Mouse (Mus musculus): Measurements from ENCODE around the gene Rad54l2. TPM values are rescaled to one million over a fixed set of nuclear protein-coding genes. Genes with fewer than 3 reads are reported as not detected.

Gene Rad54l2
- total and polyA plus RNA-seq, 3 experiments, result 9.5 to 14.8 (median 10.7) TPM

DNA sequence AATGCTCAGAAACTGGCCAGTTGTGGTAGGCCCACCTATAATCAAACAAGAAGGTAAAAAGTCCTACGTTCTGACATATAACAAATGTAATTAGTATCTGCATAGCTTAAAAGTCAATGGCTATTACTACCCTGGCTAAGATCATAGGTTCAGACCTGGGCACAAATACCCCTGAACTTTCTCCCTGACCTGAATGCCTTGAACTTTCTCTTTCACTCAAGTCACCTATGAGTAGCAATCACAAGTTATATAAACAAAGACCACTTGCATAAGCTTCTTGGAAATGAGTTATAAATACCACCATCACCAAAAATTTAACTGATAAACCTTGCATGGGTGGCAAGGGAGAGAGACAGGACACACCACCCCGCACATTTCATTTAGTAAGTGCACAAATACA is 63.6 kb downstream of the Rad54l2 start:
- no peak overlapping the region for H3K27ac ChIP-seq
- H3K4me1 ChIP-seq (ENCODE audit: control insufficient read depth, insufficient read depth, low read length), result peaks cover 2% of the 10 kb centered on the region
- DNase-seq, result no peak
- no peaks in the 10 kb centered on the region; the same call in 1 of the 2 replicates for H3K79me2 ChIP-seq (replicated peaks; ENCODE audit: control insufficient read depth, insufficient read depth, low read length)
- H3K9ac ChIP-seq (ENCODE audit: low read depth, low read length), result no peak overlapping the region
- intact Hi-C loops (cut with DNase I), result no loop called here
- WGBS, result 92% methylated on average over 2 of the region's 2 CpGs
- H3K27me3 ChIP-seq (ENCODE audit: control insufficient read depth, insufficient read depth, low read length), result no peaks in the 10 kb centered on the region
- H3K4me3 ChIP-seq, result no peak overlapping the region
- no peaks in the 10 kb centered on the region for H3K36me3 ChIP-seq (ENCODE audit: control insufficient read depth, insufficient read depth, low read length)
- no peak for TF ChIP-seq EP300 (IDR thresholded peaks at IDR 0.05; ENCODE audit: insufficient read depth, low read depth, low read length)
- no peak for TF ChIP-seq POLR2A (IDR thresholded peaks at IDR 0.05; ENCODE audit: insufficient read depth, low read depth, low read length)
- no peak for TF ChIP-seq CTCF (IDR thresholded peaks at IDR 0.05)

DNA sequence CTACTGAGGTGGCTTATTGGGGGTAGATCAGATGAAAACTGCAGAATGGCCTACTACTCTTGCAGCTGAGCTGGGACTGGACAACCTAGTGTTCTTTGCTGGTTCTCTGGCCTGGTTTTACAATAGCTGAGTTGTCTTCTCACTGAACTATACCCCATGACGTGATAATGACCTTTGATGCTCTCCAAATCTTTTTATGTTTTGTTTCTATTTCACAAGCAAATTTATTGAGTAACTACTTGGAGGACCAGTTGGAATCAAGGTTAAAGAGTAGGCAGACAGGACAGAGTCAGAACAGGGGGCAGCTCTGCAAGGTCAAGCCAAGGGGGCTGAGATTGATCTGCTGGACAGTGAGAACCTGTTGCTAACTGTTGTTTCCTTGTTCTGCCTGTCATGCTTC is 64.1 kb downstream of the Rad54l2 start:
- intact Hi-C loops (cut with DNase I), result no loop called here
- no peaks in the 10 kb centered on the region for H3K36me3 ChIP-seq (ENCODE audit: control insufficient read depth, insufficient read depth, low read length)
- no peaks in the 10 kb centered on the region; the same call in 1 of the 2 replicates for H3K79me2 ChIP-seq (replicated peaks; ENCODE audit: control insufficient read depth, insufficient read depth, low read length)
- WGBS, result 97% methylated on average over 1 of the region's 1 CpGs
- DNase-seq, result no peak
- no peak overlapping the region for H3K27ac ChIP-seq
- no peak for TF ChIP-seq EP300 (IDR thresholded peaks at IDR 0.05; ENCODE audit: insufficient read depth, low read depth, low read length)
- TF ChIP-seq POLR2A (IDR thresholded peaks at IDR 0.05; ENCODE audit: insufficient read depth, low read depth, low read length), result no peak
- TF ChIP-seq CTCF (IDR thresholded peaks at IDR 0.05), result no peak
- no peaks in the 10 kb centered on the region for H3K27me3 ChIP-seq (ENCODE audit: control insufficient read depth, insufficient read depth, low read length)
- peaks cover 2% of the 10 kb centered on the region for H3K4me1 ChIP-seq (ENCODE audit: control insufficient read depth, insufficient read depth, low read length)
- no peak overlapping the region for H3K9ac ChIP-seq (ENCODE audit: low read depth, low read length)
- H3K4me3 ChIP-seq, result no peak overlapping the region

DNA sequence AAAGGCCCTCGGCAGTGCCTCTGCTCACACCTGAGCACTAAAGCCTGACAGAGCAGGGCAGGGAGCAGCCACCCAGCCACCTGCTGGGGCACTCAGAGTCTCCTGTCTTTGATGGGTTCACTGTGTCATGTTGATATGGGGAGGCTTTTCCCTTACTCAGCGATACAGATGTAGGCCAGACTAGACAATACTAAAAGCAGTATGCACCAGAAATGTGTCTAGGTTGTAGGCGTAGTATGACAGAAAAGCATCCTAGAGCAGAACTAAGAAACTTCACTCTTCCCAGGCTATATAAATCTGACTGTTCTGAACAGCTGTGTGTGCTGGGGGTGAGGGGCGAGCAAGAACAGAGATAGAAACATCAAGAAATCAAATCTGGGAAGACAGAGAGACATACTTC is 72.3 kb downstream of the Rad54l2 start:
- Histone ChIP-seq H3K4me1 (ENCODE audit: control insufficient read depth, insufficient read depth, low read length) (no peaks in the 10 kb centered on the region), H3K27me3 (ENCODE audit: control insufficient read depth, insufficient read depth, low read length) (no peaks in the 10 kb centered on the region), H3K9ac (ENCODE audit: low read depth, low read length) (no peak overlapping the region), H3K36me3 (ENCODE audit: control insufficient read depth, insufficient read depth, low read length) (no peaks in the 10 kb centered on the region), H3K4me3 (no peak overlapping the region), H3K79me2 (replicated peaks; ENCODE audit: control insufficient read depth, insufficient read depth, low read length) (no peaks in the 10 kb centered on the region), H3K27ac (no peak overlapping the region)
- no peak for DNase-seq
- TF ChIP-seq CTCF (IDR thresholded peaks at IDR 0.05) (no peak), EP300 (IDR thresholded peaks at IDR 0.05; ENCODE audit: insufficient read depth, low read depth, low read length) (no peak), POLR2A (IDR thresholded peaks at IDR 0.05; ENCODE audit: insufficient read depth, low read depth, low read length) (no peak)
- WGBS, result 96% methylated on average over 4 of the region's 4 CpGs
- intact Hi-C loops (cut with DNase I), result no loop called here

DNA sequence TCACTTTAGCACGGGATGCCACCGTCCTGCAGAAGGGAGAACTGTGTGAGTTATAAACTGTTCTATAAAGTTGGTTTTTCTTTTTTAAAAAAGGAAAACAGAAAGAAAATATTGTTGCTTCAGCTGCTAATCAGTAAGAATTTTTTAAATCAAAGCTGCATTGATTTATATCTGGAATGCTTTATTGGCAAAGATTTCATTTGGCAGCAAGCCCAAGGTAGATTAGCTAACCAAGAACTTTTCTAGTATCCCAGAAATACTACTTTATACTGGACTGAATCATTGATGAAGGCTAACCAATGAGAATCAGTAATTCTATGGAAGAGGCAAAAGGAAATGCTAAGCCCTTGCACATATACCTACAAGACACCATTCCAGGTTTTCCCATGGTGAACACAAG is 72.8 kb downstream of the Rad54l2 start:
- 96% methylated on average over 2 of the region's 2 CpGs for WGBS
- no peaks in the 10 kb centered on the region for H3K27me3 ChIP-seq (ENCODE audit: control insufficient read depth, insufficient read depth, low read length)
- no peak overlapping the region for H3K27ac ChIP-seq
- TF ChIP-seq EP300 (IDR thresholded peaks at IDR 0.05; ENCODE audit: insufficient read depth, low read depth, low read length) (no peak), POLR2A (IDR thresholded peaks at IDR 0.05; ENCODE audit: insufficient read depth, low read depth, low read length) (no peak), CTCF (IDR thresholded peaks at IDR 0.05) (no peak)
- intact Hi-C loops (cut with DNase I), result no loop called here
- H3K79me2 ChIP-seq (replicated peaks; ENCODE audit: control insufficient read depth, insufficient read depth, low read length), result no peaks in the 10 kb centered on the region
- no peak for DNase-seq
- H3K9ac ChIP-seq (ENCODE audit: low read depth, low read length), result no peak overlapping the region
- H3K4me3 ChIP-seq, result no peak overlapping the region
- H3K4me1 ChIP-seq (ENCODE audit: control insufficient read depth, insufficient read depth, low read length), result no peaks in the 10 kb centered on the region
- no peaks in the 10 kb centered on the region for H3K36me3 ChIP-seq (ENCODE audit: control insufficient read depth, insufficient read depth, low read length)

DNA sequence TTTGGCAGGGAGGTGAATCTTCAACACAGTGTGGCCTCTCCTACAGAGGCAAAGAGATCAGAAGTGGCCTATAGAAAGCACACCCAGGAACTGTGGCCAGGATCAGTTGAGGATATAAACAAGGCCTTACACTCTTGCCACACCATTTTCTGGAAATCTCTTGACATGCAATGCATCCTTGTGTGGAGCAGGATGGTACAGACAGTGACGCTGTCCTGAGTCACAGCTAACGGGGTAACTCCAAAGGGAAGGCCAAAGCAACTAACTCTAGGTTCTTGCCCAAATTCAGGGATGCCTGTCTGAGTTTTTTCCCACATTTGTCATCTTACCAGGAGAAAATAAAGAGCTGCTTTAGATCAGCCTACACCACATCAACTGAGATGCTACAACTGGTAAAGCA is 76.5 kb downstream of the Rad54l2 start:
- no peaks in the 10 kb centered on the region for H3K4me1 ChIP-seq (ENCODE audit: control insufficient read depth, insufficient read depth, low read length)
- no peak overlapping the region for H3K27ac ChIP-seq
- no peaks in the 10 kb centered on the region for H3K79me2 ChIP-seq (replicated peaks; ENCODE audit: control insufficient read depth, insufficient read depth, low read length)
- H3K4me3 ChIP-seq, result no peak overlapping the region
- H3K36me3 ChIP-seq (ENCODE audit: control insufficient read depth, insufficient read depth, low read length), result no peaks in the 10 kb centered on the region
- H3K9ac ChIP-seq (ENCODE audit: low read depth, low read length), result no peak overlapping the region
- no peaks in the 10 kb centered on the region for H3K27me3 ChIP-seq (ENCODE audit: control insufficient read depth, insufficient read depth, low read length)
- TF ChIP-seq CTCF (IDR thresholded peaks at IDR 0.05) (no peak), EP300 (IDR thresholded peaks at IDR 0.05; ENCODE audit: insufficient read depth, low read depth, low read length) (no peak), POLR2A (IDR thresholded peaks at IDR 0.05; ENCODE audit: insufficient read depth, low read depth, low read length) (no peak)
- WGBS, result 99% methylated on average over 2 of the region's 2 CpGs
- intact Hi-C loops (cut with DNase I), result no loop called here
- DNase-seq, result no peak

DNA sequence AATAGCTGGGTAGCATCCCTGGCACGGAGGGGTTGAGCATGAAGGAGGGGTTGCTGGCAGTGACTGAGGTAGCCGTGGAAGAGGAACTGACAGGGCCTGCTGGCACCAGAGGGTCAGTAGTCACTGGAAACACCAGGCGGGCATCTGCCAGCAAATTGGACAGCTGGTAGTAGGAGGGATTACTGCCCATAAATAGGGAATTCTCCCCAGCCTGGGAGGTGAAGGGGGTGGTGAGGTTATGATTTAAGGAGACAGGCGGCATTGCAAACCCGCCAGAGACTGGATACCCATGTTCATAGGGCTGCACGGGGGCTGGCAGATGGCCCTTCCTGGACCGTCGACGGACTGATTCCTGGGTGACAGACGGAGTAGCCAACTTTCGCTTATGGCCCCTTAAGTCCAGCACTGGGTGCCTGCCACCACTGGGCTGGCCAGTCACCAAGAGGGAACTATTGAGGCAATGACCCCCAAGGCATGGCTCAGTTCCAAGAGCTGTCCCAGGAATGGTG is 96.0 kb downstream of the Rad54l2 start:
- intact Hi-C loops (cut with DNase I), result no loop called here
- no peak for TF ChIP-seq EP300 (IDR thresholded peaks at IDR 0.05; ENCODE audit: insufficient read depth, low read depth, low read length)
- TF ChIP-seq POLR2A (IDR thresholded peaks at IDR 0.05; ENCODE audit: insufficient read depth, low read depth, low read length), result no peak
- no peak for TF ChIP-seq CTCF (IDR thresholded peaks at IDR 0.05)
- Histone ChIP-seq H3K27ac (no peak overlapping the region), H3K4me1 (ENCODE audit: control insufficient read depth, insufficient read depth, low read length) (no peaks in the 10 kb centered on the region), H3K4me3 (no peak overlapping the region), H3K9ac (ENCODE audit: low read depth, low read length) (no peak overlapping the region), H3K36me3 (ENCODE audit: control insufficient read depth, insufficient read depth, low read length) (no peaks in the 10 kb centered on the region; the same call in 1 of the 2 replicates), H3K27me3 (ENCODE audit: control insufficient read depth, insufficient read depth, low read length) (no peaks in the 10 kb centered on the region), H3K79me2 (replicated peaks; ENCODE audit: control insufficient read depth, insufficient read depth, low read length) (no peaks in the 10 kb centered on the region)
- no peak for DNase-seq
- WGBS, result 87% methylated on average over 11 of the region's 11 CpGs

Data from heart, adult 2 months (tissue).